Comparison of ENCODE assay signal across 8 mouse cellular contexts in the genomic region with DNA sequence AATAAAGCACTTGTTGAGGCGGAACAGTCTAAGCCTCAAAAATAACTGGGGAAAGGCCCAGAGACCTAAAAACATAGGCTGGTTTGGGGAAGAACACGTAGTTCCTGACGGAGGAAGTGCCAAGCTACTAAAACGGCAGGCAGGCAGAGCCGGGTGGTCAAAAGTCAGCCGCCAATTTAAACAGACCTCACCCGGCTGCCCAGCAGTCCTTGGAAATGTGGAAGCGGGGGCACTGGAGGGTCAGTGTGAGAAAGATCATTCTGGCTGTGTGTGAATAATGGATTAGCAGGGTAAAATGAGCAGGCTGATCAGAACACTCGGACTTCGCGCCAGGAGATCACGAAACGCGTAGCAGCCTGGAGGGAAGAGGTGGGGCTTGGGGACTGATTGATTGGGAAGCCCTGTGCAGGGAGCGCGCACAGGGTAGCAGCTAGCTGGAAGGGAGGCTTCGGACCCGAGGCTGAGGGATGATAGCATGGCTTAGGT. TPM values are rescaled to one million over a fixed set of nuclear protein-coding genes. Genes with fewer than 3 reads are reported as not detected.
DNase-seq lines count a peak whose midpoint lies in the region; ATAC-seq and TF ChIP-seq lines count a peak whose summit lies in the region.

No protein-coding gene starts in this region.

- no peak overlapping the region for H3K9ac ChIP-seq in lung, postnatal 0 days (replicated peaks; ENCODE audit: low read depth)
- peak overlapping the region; percentile 70 for H3K9ac ChIP-seq in stomach, embryonic 16.5 days (ENCODE audit: low read length)

- 3% methylated on average over 18 of the region's 18 CpGs for WGBS in lung, postnatal 0 days
- WGBS in stomach, embryonic 16.5 days, result 2% methylated on average over 18 of the region's 18 CpGs

- H3K9me3 ChIP-seq in lung, postnatal 0 days (ENCODE audit: low read length), result no peaks in the 10 kb centered on the region
- no peaks in the 10 kb centered on the region for H3K9me3 ChIP-seq in stomach, embryonic 16.5 days (replicated peaks; ENCODE audit: control insufficient read depth, low read length)

- no peaks in the 10 kb centered on the region for H3K27me3 ChIP-seq in lung, postnatal 0 days (replicated peaks; ENCODE audit: insufficient read depth, low read length)
- H3K27me3 ChIP-seq in stomach, embryonic 16.5 days (ENCODE audit: control insufficient read depth, insufficient read depth, low read length), result no peaks in the 10 kb centered on the region

- no peak for ATAC-seq in lung, postnatal 0 days
- no peak for ATAC-seq in stomach, embryonic 16.5 days (ENCODE audit: insufficient read depth, low FRiP score)

- no peak for TF ChIP-seq EP300 in lung, postnatal 0 days (IDR thresholded peaks at IDR 0.05)

- peak; percentile 75 to 88 for DNase-seq in adrenal gland, adult (ENCODE audit: inconsistent age in 2 of 2, low spot score in 1 of 2)
- no peak for DNase-seq in adrenal gland, postnatal 10 days
- DNase-seq in embryo, embryonic 10 days (ENCODE audit: low spot score), result peak; percentile 84
- DNase-seq in heart, adult 9 months (ENCODE audit: low spot score in 2 of 2), result peak; percentile 46 to 52
- peak; percentile 50 for DNase-seq in kidney, adult 9 months
- DNase-seq in lung, postnatal 0 days (ENCODE audit: low spot score), result peak; percentile 53
- no peak for DNase-seq in layer of hippocampus, adult 9-10 months (ENCODE audit: low spot score)

- H3K4me3 ChIP-seq in lung, postnatal 0 days (ENCODE audit: low read depth, low read length), result no peak overlapping the region
- H3K4me3 ChIP-seq in stomach, embryonic 16.5 days (replicated peaks; ENCODE audit: low read length), result peak overlapping the region; percentile 45

- peak overlapping the region; percentile 74 for H3K4me2 ChIP-seq in lung, postnatal 0 days (replicated peaks; ENCODE audit: low read depth, low read length)
- peak overlapping the region; percentile 74 for H3K4me2 ChIP-seq in stomach, embryonic 16.5 days (ENCODE audit: low read depth, low read length)

- H3K36me3 ChIP-seq in lung, postnatal 0 days (ENCODE audit: insufficient read depth, low read length), result no peaks in the 10 kb centered on the region
- 0 out of 2 replicates have a peak, but pooled peaks cover 4% of the 10 kb centered on the region for H3K36me3 ChIP-seq in stomach, embryonic 16.5 days (ENCODE audit: control insufficient read depth, insufficient read depth, low read length)

- peak overlapping the region; percentile 88 for H3K27ac ChIP-seq in lung, postnatal 0 days (ENCODE audit: low read length)
- H3K27ac ChIP-seq in stomach, embryonic 16.5 days (ENCODE audit: low read length), result peak overlapping the region; percentile 99

- peaks cover 3% of the 10 kb centered on the region; the same call in 1 of the 2 replicates for H3K4me1 ChIP-seq in lung, postnatal 0 days (ENCODE audit: insufficient read depth, low read depth, low read length)
- H3K4me1 ChIP-seq in stomach, embryonic 16.5 days (ENCODE audit: control insufficient read depth, insufficient read depth, low read length), result peaks cover 23% of the 10 kb centered on the region

- no peak for TF ChIP-seq CTCF in lung, postnatal 0 days (IDR thresholded peaks at IDR 0.05)

RNA-seq across cellular contexts. Expression of gene Sf3a3, which starts 4.6 kb away (rescaled TPM):
- 10 to 100 TPM; 39.2 to 40.3 TPM for total RNA-seq in adrenal gland, postnatal 10 days (2021)
- 49.1 and 57.1 TPM in 2 replicates for polyA plus RNA-seq in lung, postnatal 0 days (2015; fragmentation: Nextera tagmentation; extraction: Ambion mirVana)
- 114 and 118 TPM in 2 replicates for polyA plus RNA-seq in stomach, embryonic 16.5 days (2015; fragmentation: Nextera tagmentation; extraction: Ambion mirVana)

RNA-seq across cellular contexts. Expression of gene Fhl3, which starts 9.5 kb away (rescaled TPM):
- total RNA-seq in adrenal gland, postnatal 10 days (2021), result 10 to 100 TPM in 1 of 2 experiments, 1 to 10 TPM in 1; 9.5 to 15.8 TPM
- polyA plus RNA-seq in lung, postnatal 0 days (2015; fragmentation: Nextera tagmentation; extraction: Ambion mirVana), result 5.2 and 5.8 TPM in 2 replicates
- polyA plus RNA-seq in stomach, embryonic 16.5 days (2015; fragmentation: Nextera tagmentation; extraction: Ambion mirVana), result 10.1 and 10.8 TPM in 2 replicates

RNA-seq across cellular contexts. Expression of gene Utp11, which starts 16.6 kb away (rescaled TPM):
- total RNA-seq in adrenal gland, postnatal 10 days (2021), result 10 to 100 TPM; 29.4 to 29.9 TPM
- polyA plus RNA-seq in lung, postnatal 0 days (2015; fragmentation: Nextera tagmentation; extraction: Ambion mirVana), result 37.4 and 48.8 TPM in 2 replicates
- 85.7 and 88.8 TPM in 2 replicates for polyA plus RNA-seq in stomach, embryonic 16.5 days (2015; fragmentation: Nextera tagmentation; extraction: Ambion mirVana)

RNA-seq across cellular contexts. Expression of gene Inpp5b, which starts 31.6 kb away (rescaled TPM):
- 10 to 100 TPM; 20.4 to 25.4 TPM for total RNA-seq in adrenal gland, postnatal 10 days (2021)
- 59.6 and 62.9 TPM in 2 replicates for polyA plus RNA-seq in lung, postnatal 0 days (2015; fragmentation: Nextera tagmentation; extraction: Ambion mirVana)
- 33.0 and 35.8 TPM in 2 replicates for polyA plus RNA-seq in stomach, embryonic 16.5 days (2015; fragmentation: Nextera tagmentation; extraction: Ambion mirVana)

RNA-seq across cellular contexts. Expression of gene Pou3f1, which starts 53.4 kb away (rescaled TPM):
- total RNA-seq in adrenal gland, postnatal 10 days (2021), result under 1 TPM; 0.24 to 0.27 TPM
- 0.10 and 0.14 TPM in 2 replicates for polyA plus RNA-seq in lung, postnatal 0 days (2015; fragmentation: Nextera tagmentation; extraction: Ambion mirVana)
- polyA plus RNA-seq in stomach, embryonic 16.5 days (2015; fragmentation: Nextera tagmentation; extraction: Ambion mirVana), result 0.13 and 0.14 TPM in 2 replicates

Comparison
In these comparisons a context has a peak if more than half of its experiments do, and no peak if none do; other contexts are left out.
1. DNase-seq: peak in adrenal gland, adult (2 of 2), embryo, embryonic 10 days (single experiment), heart, adult 9 months (2 of 2), kidney, adult 9 months (single experiment) and lung, postnatal 0 days (single experiment); none in adrenal gland, postnatal 10 days (single experiment) and layer of hippocampus, adult 9-10 months (single experiment).